Mouse (Mus musculus): Measurements from ENCODE around the gene Atp5mpl. TPM values are rescaled to one million over a fixed set of nuclear protein-coding genes. Genes with fewer than 3 reads are reported as not detected.
A peak's percentile ranks its signal among the peaks of the same experiment; 100 is the strongest.

Gene Atp5mpl
- polyA plus RNA-seq, 1 experiment from 2014 or later = 292 TPM

GRCm38 (mm10) chr12:111938623-111939177, 28.1 kb downstream of the Atp5mpl start:
- Histone ChIP-seq H3K27ac (no peak overlapping the region), H3K79me2 (ENCODE audit: inconsistent target) (no peaks in the 10 kb centered on the region), H3K36me3 (ENCODE audit: inconsistent target) (no peaks in the 10 kb centered on the region), H3K4me3 (ENCODE audit: inconsistent target) (no peak overlapping the region)
- 100% methylated on average over 1 of the region's 1 CpGs for WGBS (ENCODE audit: missing documents)

GRCm38 (mm10) chr12:111936706-111937550, 29.8 kb downstream of the Atp5mpl start:
- Histone ChIP-seq H3K36me3 (ENCODE audit: inconsistent target) (no peaks in the 10 kb centered on the region), H3K27ac (no peak overlapping the region), H3K79me2 (ENCODE audit: inconsistent target) (no peaks in the 10 kb centered on the region), H3K4me3 (ENCODE audit: inconsistent target) (no peak overlapping the region)
- 85% methylated on average over 24 of the region's 24 CpGs for WGBS (ENCODE audit: missing documents)

- Histone ChIP-seq H3K36me3 (ENCODE audit: inconsistent target) (no peaks in the 10 kb centered on the region), H3K4me3 (ENCODE audit: inconsistent target) (no peak overlapping the region), H3K27ac (no peak overlapping the region), H3K79me2 (ENCODE audit: inconsistent target) (no peaks in the 10 kb centered on the region)
- WGBS (ENCODE audit: missing documents) = 97% methylated on average over 2 of the region's 2 CpGs
These were observed 32.8 kb downstream of the Atp5mpl start for GRCm38 (mm10) chr12:111933971-111934370.

GRCm38 (mm10) chr12:111933032-111933704, 33.6 kb downstream of the Atp5mpl start:
- H3K4me3 ChIP-seq (ENCODE audit: inconsistent target) = no peak overlapping the region
- WGBS (ENCODE audit: missing documents) = 66% methylated on average over 11 of the region's 11 CpGs
- H3K79me2 ChIP-seq (ENCODE audit: inconsistent target) = no peaks in the 10 kb centered on the region
- no peaks in the 10 kb centered on the region for H3K36me3 ChIP-seq (ENCODE audit: inconsistent target)
- H3K27ac ChIP-seq = no peak overlapping the region

- H3K27ac ChIP-seq = no peak overlapping the region
- H3K36me3 ChIP-seq (ENCODE audit: inconsistent target) = no peaks in the 10 kb centered on the region
- no peaks in the 10 kb centered on the region for H3K79me2 ChIP-seq (ENCODE audit: inconsistent target)
- 92% methylated on average over 3 of the region's 3 CpGs for whole genome bisulfite sequencing (ENCODE audit: missing documents)
- no peak overlapping the region for H3K4me3 ChIP-seq (ENCODE audit: inconsistent target)
These were observed 34.3 kb downstream of the Atp5mpl start for GRCm38 (mm10) chr12:111932513-111932912.

- H3K4me3 ChIP-seq (ENCODE audit: inconsistent target) = no peak overlapping the region
These were observed 35.3 kb downstream of the Atp5mpl start for GRCm38 (mm10) chr12:111931411-111932025.

GRCm38 (mm10) chr12:111928411-111928966, 38.3 kb downstream of the Atp5mpl start:
- no peaks in the 10 kb centered on the region for H3K36me3 ChIP-seq (ENCODE audit: inconsistent target)
- H3K27ac ChIP-seq = no peak overlapping the region
- H3K79me2 ChIP-seq (ENCODE audit: inconsistent target) = no peaks in the 10 kb centered on the region
- H3K4me3 ChIP-seq (ENCODE audit: inconsistent target) = no peak overlapping the region
- WGBS (ENCODE audit: missing documents) = 96% methylated on average over 14 of the region's 18 CpGs

More at GRCm38 (mm10) chr12:111931411-111932025, 35.3 kb downstream of the Atp5mpl start:
- WGBS (ENCODE audit: missing documents) = 96% methylated on average over 7 of the region's 9 CpGs
- H3K36me3 ChIP-seq (ENCODE audit: inconsistent target) = no peaks in the 10 kb centered on the region
- H3K79me2 ChIP-seq (ENCODE audit: inconsistent target) = no peaks in the 10 kb centered on the region
- H3K27ac ChIP-seq = peak overlapping the region; percentile 90

- Histone ChIP-seq H3K79me2 (ENCODE audit: inconsistent target) (no peaks in the 10 kb centered on the region), H3K4me3 (ENCODE audit: inconsistent target) (no peak overlapping the region), H3K27ac (no peak overlapping the region), H3K36me3 (ENCODE audit: inconsistent target) (no peaks in the 10 kb centered on the region)
- WGBS (ENCODE audit: missing documents) = 75% methylated on average over 1 of the region's 1 CpGs
These were observed 39.4 kb downstream of the Atp5mpl start for GRCm38 (mm10) chr12:111927338-111927737.

GRCm38 (mm10) chr12:111923117-111923516, 43.7 kb downstream of the Atp5mpl start:
- H3K79me2 ChIP-seq (ENCODE audit: inconsistent target) = no peaks in the 10 kb centered on the region
- no peak overlapping the region for H3K27ac ChIP-seq
- H3K36me3 ChIP-seq (ENCODE audit: inconsistent target) = no peaks in the 10 kb centered on the region
- WGBS (ENCODE audit: missing documents) = 87% methylated on average over 6 of the region's 6 CpGs
- no peak overlapping the region for H3K4me3 ChIP-seq (ENCODE audit: inconsistent target)

GRCm38 (mm10) chr12:111920046-111920445, 46.7 kb downstream of the Atp5mpl start:
- Histone ChIP-seq H3K4me3 (ENCODE audit: inconsistent target) (no peak overlapping the region), H3K36me3 (ENCODE audit: inconsistent target) (no peaks in the 10 kb centered on the region), H3K27ac (no peak overlapping the region), H3K79me2 (ENCODE audit: inconsistent target) (no peaks in the 10 kb centered on the region)
- 22% methylated on average over 8 of the region's 9 CpGs for WGBS (ENCODE audit: missing documents)

- WGBS (ENCODE audit: missing documents) = 59% methylated on average over 12 of the region's 12 CpGs
- no peak overlapping the region for H3K27ac ChIP-seq
These were observed 50.1 kb downstream of the Atp5mpl start for GRCm38 (mm10) chr12:111916514-111917217.

GRCm38 (mm10) chr12:111915781-111916180, 51.0 kb downstream of the Atp5mpl start:
- WGBS (ENCODE audit: missing documents) = 97% methylated on average over 6 of the region's 6 CpGs
- Histone ChIP-seq H3K4me3 (ENCODE audit: inconsistent target) (no peak overlapping the region), H3K36me3 (ENCODE audit: inconsistent target) (no peaks in the 10 kb centered on the region), H3K27ac (no peak overlapping the region), H3K79me2 (ENCODE audit: inconsistent target) (no peaks in the 10 kb centered on the region)

More at GRCm38 (mm10) chr12:111916514-111917217, 50.1 kb downstream of the Atp5mpl start:
- H3K4me3 ChIP-seq (ENCODE audit: inconsistent target) = no peak overlapping the region
- no peaks in the 10 kb centered on the region for H3K36me3 ChIP-seq (ENCODE audit: inconsistent target)
- no peaks in the 10 kb centered on the region for H3K79me2 ChIP-seq (ENCODE audit: inconsistent target)

- no CpG with 5 or more reads among the region's 3 CpGs for WGBS (ENCODE audit: missing documents)
- no peak overlapping the region for H3K27ac ChIP-seq
These were observed 52.7 kb downstream of the Atp5mpl start for GRCm38 (mm10) chr12:111914031-111914430.

GRCm38 (mm10) chr12:111912802-111913201, 54.0 kb downstream of the Atp5mpl start:
- Histone ChIP-seq H3K36me3 (ENCODE audit: inconsistent target) (no peaks in the 10 kb centered on the region), H3K27ac (no peak overlapping the region), H3K79me2 (ENCODE audit: inconsistent target) (no peaks in the 10 kb centered on the region), H3K4me3 (ENCODE audit: inconsistent target) (no peak overlapping the region)
- WGBS (ENCODE audit: missing documents) = 73% methylated on average over 7 of the region's 7 CpGs

More at GRCm38 (mm10) chr12:111914031-111914430, 52.7 kb downstream of the Atp5mpl start:
- H3K36me3 ChIP-seq (ENCODE audit: inconsistent target) = no peaks in the 10 kb centered on the region
- no peaks in the 10 kb centered on the region for H3K79me2 ChIP-seq (ENCODE audit: inconsistent target)
- no peak overlapping the region for H3K4me3 ChIP-seq (ENCODE audit: inconsistent target)
